Mouse (Mus musculus): Measurements from ENCODE around the gene Stxbp4.

GRCm38 (mm10) chr11:90686287-90687025, 48.6 kb upstream of the Stxbp4 start:
- no peak for TF ChIP-seq CTCF (IDR thresholded peaks at IDR 0.05; ENCODE audit: low read depth)
- no peak for TF ChIP-seq EP300 (IDR thresholded peaks at IDR 0.05; ENCODE audit: low read depth)

Measured in liver, postnatal 0 days (tissue).